Mouse (Mus musculus) ES-E14 (cell line): ENCODE measurements around the gene Hsp90ab1. TPM values are rescaled to one million over a fixed set of nuclear protein-coding genes. Genes with fewer than 3 reads are reported as not detected.

Experiments used
- DNase-seq: peaks from one replicate; pipeline ENCODE4 v3.0.0-alpha.2; 2013; ENCODE audit warnings: low read depth, low spot score
- H3K27ac ChIP-seq: 2 replicates; pipeline ENCODE4 v1.5.1; 2012; ENCODE audit warnings: low read depth, mild to moderate bottlenecking, low read length, moderate library complexity, mixed read lengths; ENCODE audit not compliant: poor library complexity, insufficient read depth, severe bottlenecking
- H3K36me3 ChIP-seq: 2 replicates; pipeline ENCODE4 v1.6.1; 2012; ENCODE audit warnings: mild to moderate bottlenecking, low read length, moderate library complexity, mixed read lengths; ENCODE audit not compliant: control insufficient read depth, poor library complexity, insufficient read depth, severe bottlenecking
- H3K4me1 ChIP-seq, 2 experiments: fragments of 150-350 bp in 1 of 2; sonication (generic) in 1 of 2; 2 replicates each; pipeline ENCODE4 v1.6.1; 2012; ENCODE audit warnings: low read length in 2 of 2, mild to moderate bottlenecking in 1 of 2, mixed read lengths in 1 of 2; ENCODE audit not compliant: control insufficient read depth in 2 of 2, insufficient read depth in 2 of 2, poor library complexity in 1 of 2
- H3K4me3 ChIP-seq, 2 experiments: fragments of 150-350 bp in 1 of 2; sonication (generic) in 1 of 2; 2 replicates each; pipeline ENCODE4 v1.5.1; 2012; ENCODE audit warnings: low read length in 2 of 2, low read depth in 1 of 2, mild to moderate bottlenecking in 1 of 2, mixed read lengths in 1 of 2; ENCODE audit not compliant: insufficient read depth in 1 of 2, poor library complexity in 1 of 2, severe bottlenecking in 1 of 2
- H3K9ac ChIP-seq: 2 replicates; pipeline ENCODE4 v1.6.1; 2012; ENCODE audit warnings: low read depth, mild to moderate bottlenecking, low read length, mixed read lengths; ENCODE audit not compliant: poor library complexity, insufficient read depth, severe bottlenecking
- H3K9me3 ChIP-seq: fragments of 150-350 bp; sonication (generic); 2 replicates; pipeline ENCODE4 v1.6.1; 2012; ENCODE audit warnings: low read depth, mild to moderate bottlenecking, low read length; ENCODE audit not compliant: control insufficient read depth, insufficient read depth
- CHD2 ChIP-seq: IDR thresholded peaks from 2 replicates; pipeline ENCODE4 v1.6.1; 2014; ENCODE audit warnings: mild to moderate bottlenecking, low read depth, low read length, inconsistent platforms
- HCFC1 ChIP-seq: IDR thresholded peaks from 2 replicates; pipeline ENCODE4 v1.6.1; 2012; ENCODE audit warnings: low read length, inconsistent platforms, borderline replicate concordance; ENCODE audit not compliant: insufficient read depth
- MAFK ChIP-seq: IDR thresholded peaks from 2 replicates; pipeline ENCODE4 v1.6.1; 2014; ENCODE audit warnings: mild to moderate bottlenecking, low read depth, low read length, inconsistent platforms; ENCODE audit not compliant: insufficient read depth
- ZC3H11A ChIP-seq: IDR thresholded peaks from 2 replicates; pipeline ENCODE4 v1.6.1; 2012; ENCODE audit warnings: low read depth, mild to moderate bottlenecking, inconsistent platforms, low read length, borderline replicate concordance
- ZNF384 ChIP-seq: IDR thresholded peaks from 2 replicates; pipeline ENCODE4 v1.6.1; 2012; ENCODE audit warnings: low read depth, low read length, inconsistent platforms
- in situ Hi-C, 2 experiments: fragments of 600-800 bp; cut with MboI; formaldehyde crosslinking; loops; one replicate each; pipeline ENCODE4 v1.15.1; 2025; ENCODE audit warnings: low sequenced_read_pairs in 2 of 2, inconsistent platforms in 1 of 2; ENCODE audit not compliant: unreplicated experiment in 2 of 2
- total RNA-seq: library from RNA; depleted of rRNA; stranded (reverse); fragments of 300-350 nt; gene quantifications from 2 replicates; pipeline ENCODE4 v1.2.3, GENCODE M21; 2012

The Hsp90ab1 gene
- total RNA-seq, 1 experiment = 1,660 TPM

DNA sequence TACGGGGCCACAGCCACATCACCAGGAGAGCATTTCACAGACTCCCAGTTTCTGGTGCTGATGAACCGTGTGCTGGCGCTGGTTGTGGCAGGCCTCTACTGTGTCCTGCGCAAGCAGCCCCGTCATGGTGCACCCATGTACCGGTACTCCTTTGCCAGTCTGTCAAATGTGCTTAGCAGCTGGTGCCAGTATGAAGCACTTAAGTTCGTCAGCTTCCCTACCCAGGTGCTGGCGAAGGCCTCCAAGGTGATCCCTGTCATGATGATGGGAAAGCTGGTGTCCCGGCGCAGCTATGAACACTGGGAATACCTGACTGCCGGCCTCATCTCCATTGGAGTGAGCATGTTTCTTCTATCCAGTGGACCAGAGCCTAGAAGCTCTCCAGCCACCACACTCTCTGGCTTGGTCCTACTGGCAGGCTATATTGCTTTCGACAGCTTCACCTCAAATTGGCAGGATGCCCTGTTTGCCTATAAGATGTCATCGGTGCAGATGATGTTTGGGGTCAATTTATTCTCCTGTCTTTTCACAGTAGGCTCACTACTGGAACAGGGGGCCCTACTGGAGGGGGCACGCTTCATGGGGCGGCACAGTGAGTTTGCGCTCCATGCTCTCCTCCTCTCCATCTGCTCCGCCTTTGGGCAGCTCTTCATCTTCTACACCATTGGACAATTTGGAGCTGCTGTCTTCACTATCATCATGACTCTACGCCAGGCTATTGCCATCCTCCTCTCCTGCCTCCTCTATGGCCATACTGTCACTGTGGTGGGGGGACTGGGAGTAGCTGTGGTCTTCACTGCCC, 6.5 kb downstream of the Hsp90ab1 start:
- H3K4me1 ChIP-seq = peaks cover 0 to 3% of the 10 kb centered on the region in 2 experiments; a peak in 1 of 4 replicates
- H3K27ac ChIP-seq = no peak overlapping the region
- no peak for DNase-seq
- TF ChIP-seq MAFK = no peak
- no peak for TF ChIP-seq HCFC1
- TF ChIP-seq ZC3H11A = no peak
- TF ChIP-seq CHD2 = peak; percentile 67
- no peak for TF ChIP-seq ZNF384
- H3K9ac ChIP-seq = no peak overlapping the region
- no peak overlapping the region for H3K4me3 ChIP-seq
- in situ Hi-C loops = no loop called here
- H3K9me3 ChIP-seq = no peaks in the 10 kb centered on the region
- peaks cover 64% of the 10 kb centered on the region for H3K36me3 ChIP-seq

DNA sequence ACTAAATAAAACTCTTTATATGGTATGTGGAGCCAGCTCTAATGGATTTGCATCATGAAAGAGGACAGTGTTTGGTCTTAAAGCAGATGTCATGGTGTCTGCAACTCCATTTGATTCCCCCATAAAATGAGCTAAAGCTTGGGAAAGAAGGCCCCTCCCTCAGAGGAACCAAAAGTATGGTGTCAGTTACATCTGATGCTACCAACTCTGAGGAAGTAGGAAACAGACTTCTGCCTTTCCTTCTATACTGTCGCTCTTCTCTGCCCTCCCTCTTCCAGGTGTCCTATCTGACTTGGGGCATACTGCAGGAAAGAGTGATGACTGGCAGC, 7.1 kb downstream of the Hsp90ab1 start:
- Histone ChIP-seq H3K4me3 (no peak overlapping the region), H3K9ac (no peak overlapping the region), H3K9me3 (no peaks in the 10 kb centered on the region), H3K36me3 (peaks cover 58% of the 10 kb centered on the region), H3K4me1 (peaks cover 0 to 3% of the 10 kb centered on the region in 2 experiments; a peak in 1 of 4 replicates), H3K27ac (no peak overlapping the region)
- DNase-seq = no peak
- TF ChIP-seq CHD2 = no peak; the same call in 1 of the 2 replicates
- no peak for TF ChIP-seq ZC3H11A
- TF ChIP-seq ZNF384 = no peak
- TF ChIP-seq MAFK = no peak
- TF ChIP-seq HCFC1 = no peak
- in situ Hi-C loops = no loop called here

DNA sequence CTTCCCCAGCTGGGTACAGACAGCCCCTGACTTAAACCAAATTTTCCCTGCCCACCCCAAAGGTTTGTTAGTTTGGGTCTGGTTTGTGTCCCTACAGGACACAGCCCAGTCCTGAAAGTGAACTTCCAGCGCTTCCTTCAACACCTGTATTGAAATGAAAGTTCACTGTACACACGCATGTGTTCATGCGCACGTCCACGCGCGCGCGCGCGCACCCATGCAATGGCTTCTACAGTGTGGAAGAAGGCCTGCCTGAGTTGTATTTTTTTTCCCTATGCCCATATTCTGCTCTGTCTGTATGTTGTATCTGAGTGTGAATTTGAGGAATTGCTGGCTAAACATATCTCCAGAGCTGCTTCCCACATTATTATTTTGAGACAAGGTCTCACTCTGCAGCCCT, 8.0 kb downstream of the Hsp90ab1 start:
- no peak for DNase-seq
- Histone ChIP-seq H3K9me3 (no peaks in the 10 kb centered on the region), H3K9ac (peak overlapping the region; percentile 86; the same call in 1 of the 2 replicates), H3K4me3 (peak overlapping the region; percentile 79 to 80), H3K27ac (no peak overlapping the region), H3K4me1 (peaks cover 0 to 3% of the 10 kb centered on the region in 2 experiments; a peak in 1 of 4 replicates), H3K36me3 (peaks cover 49% of the 10 kb centered on the region)
- in situ Hi-C loops = no loop called here
- TF ChIP-seq ZC3H11A = no peak
- no peak for TF ChIP-seq MAFK
- TF ChIP-seq HCFC1 = no peak
- no peak for TF ChIP-seq ZNF384
- TF ChIP-seq CHD2 = no peak

DNA sequence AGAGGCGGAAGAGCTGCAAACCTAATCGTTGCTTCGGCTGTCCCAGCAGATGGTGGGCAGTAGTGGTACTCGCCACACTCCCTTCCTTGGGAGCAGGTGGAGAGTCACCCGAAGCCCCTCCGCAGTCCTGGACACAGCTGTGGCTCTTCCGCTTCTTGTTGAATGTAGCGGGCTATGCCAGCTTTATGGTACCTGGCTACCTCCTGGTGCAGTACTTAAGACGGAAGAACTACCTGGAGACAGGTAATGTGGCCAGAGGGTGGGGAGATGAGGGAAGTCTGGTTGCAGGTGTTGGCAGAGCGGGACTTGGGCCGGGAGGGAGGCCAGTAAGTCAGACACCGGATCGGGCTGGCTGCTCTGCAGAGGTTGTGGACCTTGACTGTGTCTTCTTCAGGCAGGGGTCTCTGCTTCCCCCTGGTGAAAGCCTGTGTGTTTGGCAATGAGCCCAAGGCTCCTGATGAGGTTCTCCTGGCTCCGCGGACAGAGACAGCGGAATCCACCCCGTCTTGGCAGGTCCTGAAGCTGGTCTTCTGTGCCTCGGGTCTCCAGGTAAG, 8.5 kb downstream of the Hsp90ab1 start:
- peaks cover 44% of the 10 kb centered on the region for H3K36me3 ChIP-seq
- H3K9ac ChIP-seq = peak overlapping the region; percentile 86
- peak overlapping the region; percentile 74; the same call in 1 of the 2 replicates for H3K27ac ChIP-seq
- no peaks in the 10 kb centered on the region for H3K9me3 ChIP-seq
- peak overlapping the region; percentile 79 to 80 for H3K4me3 ChIP-seq
- no peak for DNase-seq
- TF ChIP-seq ZC3H11A = no peak
- TF ChIP-seq HCFC1 = no peak
- TF ChIP-seq MAFK = no peak
- no peak for TF ChIP-seq CHD2
- TF ChIP-seq ZNF384 = no peak
- in situ Hi-C loops = no loop called here
- H3K4me1 ChIP-seq = peaks cover 0 to 3% of the 10 kb centered on the region in 2 experiments; a peak in 1 of 4 replicates
